Mouse (Mus musculus) heart, embryonic 14.5 days (tissue): Measurements from ENCODE around the gene Ppil2. TPM values are rescaled to one million over a fixed set of nuclear protein-coding genes. Genes with fewer than 3 reads are reported as not detected.

Experiments used
- ATAC-seq: fragments of 200-750 bp; cut with Nextera tagmentation; 2 replicates; pipeline ENCODE4 v1.8.0; 2017; ENCODE audit warnings: low read depth, moderate TSS enrichment; ENCODE audit not compliant: insufficient number of reproducible peaks, insufficient read depth, low FRiP score
- H3K27ac ChIP-seq, 2 experiments: fragments of 200-500 bp in 1 of 2; fragments of 300-500 bp in 1 of 2; sonication (generic) in 1 of 2; replicated peaks in 1 of 2; 2 replicates each; pipeline ENCODE4 v1.5.1; 2012 to 2014; ENCODE audit warnings: low read depth in 2 of 2, low read length in 2 of 2, control low read depth in 1 of 2, mild to moderate bottlenecking in 1 of 2, mixed read lengths in 1 of 2; ENCODE audit not compliant: control insufficient read depth in 1 of 2, insufficient read depth in 1 of 2
- H3K27me3 ChIP-seq: fragments of 300-500 bp; sonication (generic); 2 replicates; pipeline ENCODE4 v1.6.1; 2014; ENCODE audit warnings: mild to moderate bottlenecking, low read length, control low read depth; ENCODE audit not compliant: control insufficient read depth, insufficient read depth
- H3K36me3 ChIP-seq: fragments of 300-500 bp; sonication (generic); 2 replicates; pipeline ENCODE4 v1.6.1; 2014; ENCODE audit warnings: mild to moderate bottlenecking, control low read depth, low read length, mixed read lengths; ENCODE audit not compliant: control insufficient read depth, insufficient read depth
- H3K4me1 ChIP-seq, 2 experiments: fragments of 200-500 bp in 1 of 2; fragments of 300-500 bp in 1 of 2; sonication (generic) in 1 of 2; 2 replicates each; pipeline ENCODE4 v1.6.1; 2012 to 2014; ENCODE audit warnings: low read length in 2 of 2, control low read depth in 1 of 2, mixed read lengths in 1 of 2; ENCODE audit not compliant: control insufficient read depth in 2 of 2, insufficient read depth in 2 of 2
- H3K4me2 ChIP-seq: fragments of 300-500 bp; sonication (generic); 2 replicates; pipeline ENCODE4 v1.6.1; 2014; ENCODE audit warnings: mild to moderate bottlenecking, low read length
- H3K4me3 ChIP-seq, 2 experiments: fragments of 200-500 bp in 1 of 2; fragments of 300-500 bp in 1 of 2; sonication (generic) in 1 of 2; 2 replicates each; pipeline ENCODE4 v1.5.1; 2012 to 2014; ENCODE audit warnings: low read length in 2 of 2, mild to moderate bottlenecking in 2 of 2, control low read depth in 1 of 2, low read depth in 1 of 2, moderate library complexity in 1 of 2; ENCODE audit not compliant: control insufficient read depth in 1 of 2, insufficient read depth in 1 of 2
- H3K9ac ChIP-seq: fragments of 300-500 bp; sonication (generic); 2 replicates; pipeline ENCODE4 v1.6.1; 2014; ENCODE audit warnings: mild to moderate bottlenecking, low read length
- H3K9me3 ChIP-seq: fragments of 300-500 bp; sonication (generic); 2 replicates; pipeline ENCODE4 v1.6.1; 2016; ENCODE audit warnings: low read length, control low read depth; ENCODE audit not compliant: control insufficient read depth
- WGBS: fragments of 180-500 bp; shearing (Covaris S2); extraction: QIAGEN DNeasy Blood & Tissue Kit; methylation state at CpG from one replicate; pipeline ENCODE4 v1.1.7; 2014; 5-methylcytosine and 5-hydroxymethylcytosine counted together
- polyA plus RNA-seq: library from polyadenylated mRNA; unstranded; fragments of >200 nt; fragmentation: Nextera tagmentation; extraction: Ambion mirVana; gene quantifications from 2 replicates; pipeline ENCODE4 v1.2.1, GENCODE M21; 2014

The Ppil2 gene
- polyA plus RNA-seq, 1 experiment from 2014 or later, result 107 TPM

DNA sequence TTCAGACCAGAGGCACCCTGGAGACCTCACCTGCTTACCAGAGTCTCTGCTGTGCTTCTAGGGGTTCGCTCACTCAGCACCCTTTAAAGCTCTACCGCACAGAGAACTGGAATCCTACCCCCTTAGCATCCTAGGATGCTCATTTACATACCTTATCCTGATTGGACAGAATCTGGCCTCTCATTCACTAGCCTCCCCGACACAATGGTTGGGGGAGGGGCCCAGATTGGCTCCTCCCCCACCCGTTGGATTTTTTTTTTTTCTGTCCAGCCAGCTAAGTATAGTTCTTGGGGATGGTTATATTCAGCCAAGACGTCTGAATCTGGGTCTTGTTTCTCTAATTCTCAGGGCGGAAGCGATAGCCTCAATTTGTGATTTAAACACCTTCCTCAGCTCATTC is 33.3 kb upstream of the Ppil2 start, which contains the start of gene Ydjc:
Ydjc (plus strand) TSS at position 283 of the 400 bp plus-strand sequence.
- Histone ChIP-seq H3K36me3 (no peaks in the 10 kb centered on the region), H3K9me3 (no peaks in the 10 kb centered on the region), H3K4me1 (peaks cover 6 to 9% of the 10 kb centered on the region in 2 experiments; a peak in 3 of 4 replicates), H3K4me2 (no peak within 1 kb of the TSS), H3K4me3 (no peak within 1 kb of the TSS), H3K27me3 (no peaks in the 10 kb centered on the region), H3K27ac (no peak within 1 kb of the TSS), H3K9ac (no peak within 1 kb of the TSS)
- WGBS, result 25% methylated on average over 7 of the region's 7 CpGs
- no peak for ATAC-seq

DNA sequence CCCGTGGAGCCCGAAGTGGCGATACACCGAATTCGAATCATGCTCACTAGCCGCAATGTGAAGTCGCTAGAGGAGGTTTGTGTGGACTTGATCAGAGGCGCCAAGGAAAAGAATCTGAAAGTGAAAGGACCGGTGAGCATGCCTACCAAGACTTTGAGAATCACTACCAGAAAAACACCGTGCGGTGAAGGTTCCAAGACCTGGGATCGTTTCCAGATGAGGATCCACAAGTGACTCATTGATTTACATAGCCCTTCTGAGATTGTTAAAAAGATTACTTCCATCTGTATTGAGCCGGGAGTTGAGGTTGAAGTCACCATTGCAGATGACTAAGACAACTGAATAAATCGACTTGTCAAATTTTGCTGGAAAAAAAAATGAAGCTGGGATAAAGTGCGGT is 26.3 kb upstream of the Ppil2 start:
- H3K36me3 ChIP-seq, result no peaks in the 10 kb centered on the region
- ATAC-seq, result no peak
- whole genome bisulfite sequencing, result 77% methylated on average over 15 of the region's 15 CpGs
- no peaks in the 10 kb centered on the region for H3K27me3 ChIP-seq
- H3K9ac ChIP-seq, result no peak overlapping the region
- H3K4me1 ChIP-seq, result peaks cover 0 to 6% of the 10 kb centered on the region in 2 experiments; a peak in 3 of 4 replicates
- no peak overlapping the region for H3K27ac ChIP-seq
- H3K9me3 ChIP-seq, result no peaks in the 10 kb centered on the region
- H3K4me3 ChIP-seq, result no peak overlapping the region
- H3K4me2 ChIP-seq, result no peak overlapping the region

DNA sequence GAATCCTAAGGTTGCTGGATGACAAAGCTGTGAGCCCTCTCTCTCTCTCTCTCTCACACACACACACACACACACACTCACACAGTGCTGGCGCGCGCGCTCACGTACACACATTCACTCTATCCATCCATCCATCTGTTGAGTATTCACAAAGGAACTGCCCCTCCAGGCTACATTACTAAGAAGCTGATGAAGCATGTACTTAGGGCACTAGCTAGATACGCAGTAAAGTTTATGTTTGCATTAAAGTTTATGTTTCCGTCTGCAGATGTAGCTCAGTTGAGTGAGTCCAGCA is 21.8 kb upstream of the Ppil2 start:
- Histone ChIP-seq H3K4me2 (peak overlapping the region; percentile 96), H3K27ac (no peak overlapping the region; a peak in 1 of 4 replicates), H3K9me3 (no peaks in the 10 kb centered on the region), H3K4me3 (peak overlapping the region in 1 of 2 experiments; percentile 85; a peak in 2 of 4 replicates), H3K9ac (peak overlapping the region; percentile 73), H3K4me1 (peaks cover 2 to 12% of the 10 kb centered on the region in 2 experiments; a peak in 3 of 4 replicates), H3K36me3 (no peaks in the 10 kb centered on the region), H3K27me3 (no peaks in the 10 kb centered on the region)
- 41% methylated on average over 7 of the region's 7 CpGs for WGBS
- no peak for ATAC-seq

DNA sequence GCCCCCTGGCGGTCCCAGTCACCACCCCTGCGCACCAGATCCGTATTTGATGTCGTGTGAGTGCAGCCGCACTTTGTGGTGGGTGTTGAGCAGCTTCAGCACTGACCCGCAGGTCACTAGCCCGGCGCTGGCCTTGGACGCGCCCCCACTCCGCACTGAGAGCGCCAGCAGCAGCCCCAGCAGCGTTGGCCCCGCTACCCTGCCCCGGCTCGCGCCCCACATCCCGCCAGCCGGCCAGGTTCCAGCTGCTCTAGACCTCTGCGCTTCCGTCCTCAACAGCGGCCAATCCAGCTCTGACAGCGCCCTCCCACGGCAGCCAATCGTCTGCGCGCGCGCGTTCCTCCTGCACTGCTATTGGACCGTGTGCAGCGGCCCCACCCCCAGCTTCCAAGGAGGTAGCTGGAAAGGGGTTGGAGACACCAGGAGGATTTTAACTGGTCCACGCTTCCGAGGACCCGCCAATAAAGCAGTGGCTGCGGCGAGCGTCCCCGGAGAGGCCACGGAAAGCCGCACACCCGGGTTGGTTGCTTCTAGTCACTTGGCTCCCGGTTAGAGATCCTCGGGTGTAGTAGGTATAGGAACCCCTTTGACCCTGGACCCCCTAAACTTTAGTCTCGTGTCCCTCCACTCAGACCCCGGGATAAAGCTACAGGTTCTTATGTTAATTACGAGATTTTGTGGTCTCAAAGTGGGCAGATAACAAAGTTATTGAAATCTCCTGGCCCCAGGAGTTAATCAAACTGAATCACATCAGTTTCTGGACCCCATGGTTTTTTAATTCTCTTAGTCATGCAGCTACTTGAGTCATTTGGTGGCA is 21.2 kb upstream of the Ppil2 start, which contains the start of gene Sdf2l1:
Sdf2l1 (minus strand) TSS at position 295 of the 817 bp plus-strand sequence.
- under 1% methylated on average over 47 of the region's 47 CpGs for WGBS
- peak; percentile 96 for ATAC-seq
- H3K36me3 ChIP-seq, result no peaks in the 10 kb centered on the region

DNA sequence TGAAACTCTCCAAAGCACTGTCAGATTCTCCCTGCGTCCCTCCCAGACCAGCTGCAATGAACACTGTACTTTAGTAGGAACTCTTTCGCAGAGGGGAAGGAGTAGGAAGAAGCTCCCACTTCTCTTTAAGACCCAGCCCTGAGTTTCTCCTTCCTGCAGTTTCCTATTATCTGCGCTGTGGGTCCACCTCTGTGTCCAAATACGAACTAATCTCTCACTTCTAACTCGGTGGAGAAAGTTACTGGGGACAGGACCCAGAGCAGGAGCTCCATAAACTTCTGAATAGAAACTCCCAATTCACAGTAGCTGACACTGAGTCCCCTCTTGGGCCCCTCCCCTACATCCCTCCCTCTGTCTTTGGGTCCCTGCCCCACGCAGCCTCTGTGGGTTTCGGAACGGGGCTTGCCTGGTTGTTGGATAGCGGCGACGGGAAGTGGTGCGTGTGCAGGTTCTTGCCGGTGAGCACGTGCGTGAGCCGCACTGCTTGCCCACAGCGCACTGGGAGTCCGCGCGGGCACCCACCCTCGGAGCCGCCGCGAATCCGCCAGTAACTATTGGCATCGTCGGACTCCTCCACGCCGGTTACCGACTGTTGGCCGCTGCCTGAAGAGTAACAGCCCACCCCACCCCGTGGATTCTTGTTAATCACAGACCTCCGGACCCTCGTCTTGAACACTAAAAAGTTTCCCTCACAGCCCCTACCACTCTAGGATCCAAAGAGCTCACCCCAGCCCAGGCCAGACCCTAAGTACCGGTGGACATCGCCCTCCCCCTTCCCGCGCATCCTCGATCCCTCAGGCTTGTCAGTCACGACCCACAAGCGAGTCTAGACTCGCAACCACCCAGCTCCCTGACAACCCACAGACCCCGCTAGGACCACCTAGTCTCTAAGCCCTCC is 20.4 kb upstream of the Ppil2 start:
- no peak; the same call in 1 of the 2 replicates for ATAC-seq
- peaks cover 2 to 12% of the 10 kb centered on the region in 2 experiments; a peak in 3 of 4 replicates for H3K4me1 ChIP-seq
- peak overlapping the region; percentile 81 to 85 for H3K4me3 ChIP-seq
- H3K27me3 ChIP-seq, result no peaks in the 10 kb centered on the region
- H3K4me2 ChIP-seq, result peak overlapping the region; percentile 96
- no peaks in the 10 kb centered on the region for H3K36me3 ChIP-seq
- peak overlapping the region in 1 of 2 experiments; percentile 55; a peak in 1 of 4 replicates for H3K27ac ChIP-seq
- no peaks in the 10 kb centered on the region for H3K9me3 ChIP-seq
- peak overlapping the region; percentile 77 for H3K9ac ChIP-seq
- WGBS, result 4% methylated on average over 43 of the region's 43 CpGs

More for the DNA sequence above, 21.2 kb upstream of the Ppil2 start, which contains the start of gene Sdf2l1:
- Histone ChIP-seq H3K4me1 (peaks cover 2 to 12% of the 10 kb centered on the region in 2 experiments; a peak in 3 of 4 replicates), H3K27ac (peak within 1 kb of the TSS; percentile 23 to 55; a peak in 2 of 4 replicates), H3K4me3 (peak within 1 kb of the TSS; percentile 81 to 85), H3K9ac (peak within 1 kb of the TSS; percentile 77), H3K4me2 (peak within 1 kb of the TSS; percentile 96), H3K9me3 (no peaks in the 10 kb centered on the region), H3K27me3 (no peaks in the 10 kb centered on the region)

DNA sequence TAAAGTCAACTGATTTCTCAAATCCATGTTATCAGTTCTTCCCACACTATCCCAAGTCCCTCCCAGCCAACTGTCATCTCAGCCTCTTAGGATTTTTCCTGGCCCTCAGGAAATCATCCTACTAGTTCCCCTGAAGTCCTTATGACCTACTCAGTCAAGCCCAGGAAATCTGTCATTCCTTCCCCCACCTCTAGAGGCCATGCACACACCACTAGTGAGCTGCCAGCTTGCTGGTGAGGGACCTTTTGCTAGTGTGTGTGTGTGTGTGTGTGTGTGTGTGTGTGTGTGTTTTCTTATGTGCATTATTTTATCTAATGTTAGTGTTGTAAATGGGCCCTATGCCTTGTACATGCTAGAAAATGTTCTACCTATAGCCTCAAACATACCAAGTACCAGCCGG is 16.2 kb upstream of the Ppil2 start:
- Histone ChIP-seq H3K4me2 (no peak overlapping the region), H3K4me3 (no peak overlapping the region), H3K4me1 (peaks cover 12 to 22% of the 10 kb centered on the region in 2 experiments), H3K9me3 (no peaks in the 10 kb centered on the region), H3K27me3 (no peaks in the 10 kb centered on the region), H3K9ac (no peak overlapping the region), H3K36me3 (peaks cover 10% of the 10 kb centered on the region), H3K27ac (no peak overlapping the region)
- 100% methylated on average over 1 of the region's 1 CpGs for WGBS
- no peak for ATAC-seq

DNA sequence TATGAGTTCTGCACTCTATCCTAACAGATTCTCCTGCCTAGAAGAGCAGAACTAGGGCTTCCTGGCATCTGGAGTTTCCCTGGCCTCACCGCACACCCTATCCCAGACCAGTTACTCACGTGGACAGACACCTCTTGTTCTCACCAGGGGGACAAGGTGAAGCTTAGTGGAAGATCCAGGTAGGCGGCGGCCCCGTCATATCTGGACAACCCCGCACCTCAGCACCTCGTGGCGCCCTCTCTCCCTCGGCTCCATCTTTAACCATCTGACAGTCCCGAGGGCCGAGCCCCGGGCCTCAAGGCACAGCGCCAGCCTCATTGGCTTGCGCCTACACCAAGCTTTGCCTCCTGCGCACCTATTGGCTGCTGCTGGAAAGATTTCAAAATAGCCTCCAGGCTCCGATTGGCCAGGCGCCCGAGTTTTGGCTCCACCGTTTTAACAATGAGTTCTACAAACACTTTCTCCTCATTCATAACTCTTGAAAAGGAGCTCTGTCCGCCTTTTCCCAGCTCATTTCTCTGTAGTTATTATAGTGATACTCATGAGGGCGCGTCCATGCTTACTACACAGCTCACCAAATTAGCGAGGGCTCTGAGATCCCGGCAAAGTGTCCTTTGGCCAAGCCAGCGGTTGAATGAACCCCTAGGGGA is 13.9 kb upstream of the Ppil2 start, which contains the start of gene 2610318N02Rik:
2610318N02Rik (minus strand) TSS at position 297 of the 650 bp plus-strand sequence.
- H3K27ac ChIP-seq, result peak within 1 kb of the TSS; percentile 39 to 46
- ATAC-seq, result peak; percentile 79

More for the DNA sequence above, 13.9 kb upstream of the Ppil2 start, which contains the start of gene 2610318N02Rik:
- Histone ChIP-seq H3K9me3 (no peaks in the 10 kb centered on the region), H3K4me2 (peak within 1 kb of the TSS; percentile 83), H3K4me1 (peaks cover 10 to 16% of the 10 kb centered on the region in 2 experiments), H3K36me3 (peaks cover 26% of the 10 kb centered on the region), H3K27me3 (no peaks in the 10 kb centered on the region), H3K4me3 (peak within 1 kb of the TSS; percentile 51 to 60), H3K9ac (peak within 1 kb of the TSS; percentile 72)
- WGBS, result under 1% methylated on average over 25 of the region's 25 CpGs
